Mouse (Mus musculus): ENCODE measurements at regions not wholly inside any gene's neighbourhood (a gene's known extent, or its start where the extent isn't known, plus 50 kb on each side); places are given as distances from the start of the nearest gene placed in this dataset.
A peak's percentile ranks its signal among the peaks of the same experiment; 100 is the strongest.

GRCm38 (mm10) chr1:105169455-105170113, 186.9 kb downstream of the Rnf152 start:
- Histone ChIP-seq H3K27me3 (replicated peaks) (no peaks in the 10 kb centered on the region), H3K36me3 (no peaks in the 10 kb centered on the region), H3K9ac (no peak overlapping the region), H3K4me2 (replicated peaks) (no peak overlapping the region), H3K27ac (no peak overlapping the region), H3K4me1 (replicated peaks) (0 out of 2 replicates have a peak, but pooled peaks cover 5% of the 10 kb centered on the region), H3K9me3 (no peaks in the 10 kb centered on the region), H3K4me3 (replicated peaks) (no peak overlapping the region)
- ATAC-seq = peak; percentile 18
- WGBS = 67% methylated on average over 1 of the region's 1 CpGs

- Histone ChIP-seq H3K4me1 (replicated peaks) (0 out of 2 replicates have a peak, but pooled peaks cover 5% of the 10 kb centered on the region), H3K36me3 (no peaks in the 10 kb centered on the region), H3K27ac (no peak overlapping the region), H3K4me2 (replicated peaks) (no peak overlapping the region), H3K4me3 (replicated peaks) (no peak overlapping the region), H3K9me3 (no peaks in the 10 kb centered on the region), H3K27me3 (replicated peaks) (no peaks in the 10 kb centered on the region), H3K9ac (no peak overlapping the region)
- 75% methylated on average over 1 of the region's 1 CpGs for WGBS
- peak; percentile 39; the same call in 1 of the 2 replicates for ATAC-seq
Observed at GRCm38 (mm10) chr1:105168808-105169207, 187.7 kb downstream of the Rnf152 start.

GRCm38 (mm10) chr1:105157459-105158124, 198.9 kb downstream of the Rnf152 start:
- H3K4me3 ChIP-seq (replicated peaks) = no peak overlapping the region
- no peaks in the 10 kb centered on the region for H3K4me1 ChIP-seq (replicated peaks)
- no peak overlapping the region for H3K9ac ChIP-seq
- WGBS = 69% methylated on average over 2 of the region's 2 CpGs
- no peak overlapping the region for H3K27ac ChIP-seq
- no peaks in the 10 kb centered on the region for H3K27me3 ChIP-seq (replicated peaks)
- H3K4me2 ChIP-seq (replicated peaks) = no peak overlapping the region
- no peaks in the 10 kb centered on the region for H3K9me3 ChIP-seq
- H3K36me3 ChIP-seq = no peaks in the 10 kb centered on the region
- no peak for ATAC-seq

- H3K4me3 ChIP-seq (replicated peaks) = no peak overlapping the region
- H3K27me3 ChIP-seq (replicated peaks) = no peaks in the 10 kb centered on the region
- no peak overlapping the region for H3K27ac ChIP-seq
- no peak overlapping the region for H3K9ac ChIP-seq
- no peak for ATAC-seq
- no peaks in the 10 kb centered on the region for H3K9me3 ChIP-seq
- H3K4me2 ChIP-seq (replicated peaks) = no peak overlapping the region
- WGBS = 55% methylated on average over 6 of the region's 6 CpGs
- no peaks in the 10 kb centered on the region for H3K4me1 ChIP-seq (replicated peaks)
- no peaks in the 10 kb centered on the region for H3K36me3 ChIP-seq
Observed at GRCm38 (mm10) chr1:105152175-105152828, 204.2 kb downstream of the Rnf152 start.

GRCm38 (mm10) chr1:105151466-105151846, 205.1 kb downstream of the Rnf152 start:
- no peak overlapping the region for H3K9ac ChIP-seq
- H3K4me1 ChIP-seq (replicated peaks) = no peaks in the 10 kb centered on the region
- H3K9me3 ChIP-seq = no peaks in the 10 kb centered on the region
- H3K36me3 ChIP-seq = no peaks in the 10 kb centered on the region
- no peaks in the 10 kb centered on the region for H3K27me3 ChIP-seq (replicated peaks)
- H3K4me3 ChIP-seq (replicated peaks) = no peak overlapping the region
- no peak overlapping the region for H3K4me2 ChIP-seq (replicated peaks)
- H3K27ac ChIP-seq = no peak overlapping the region
- 37% methylated on average over 1 of the region's 1 CpGs for WGBS
- no peak for ATAC-seq

- H3K36me3 ChIP-seq = no peaks in the 10 kb centered on the region
Observed at GRCm38 (mm10) chr1:105150624-105151465, 205.7 kb downstream of the Rnf152 start.

GRCm38 (mm10) chr1:105148792-105149191, 207.7 kb downstream of the Rnf152 start:
- Histone ChIP-seq H3K4me2 (replicated peaks) (no peak overlapping the region), H3K9ac (no peak overlapping the region), H3K9me3 (no peaks in the 10 kb centered on the region), H3K4me3 (replicated peaks) (no peak overlapping the region), H3K27ac (no peak overlapping the region), H3K4me1 (replicated peaks) (no peaks in the 10 kb centered on the region), H3K27me3 (replicated peaks) (no peaks in the 10 kb centered on the region), H3K36me3 (no peaks in the 10 kb centered on the region)
- ATAC-seq = no peak
- 85% methylated on average over 2 of the region's 2 CpGs for WGBS

More at GRCm38 (mm10) chr1:105150624-105151465, 205.7 kb downstream of the Rnf152 start:
- H3K4me1 ChIP-seq (replicated peaks) = no peaks in the 10 kb centered on the region
- H3K27me3 ChIP-seq (replicated peaks) = no peaks in the 10 kb centered on the region
- H3K4me2 ChIP-seq (replicated peaks) = no peak overlapping the region
- no peak for ATAC-seq
- no peak overlapping the region for H3K27ac ChIP-seq
- no peaks in the 10 kb centered on the region for H3K9me3 ChIP-seq
- no peak overlapping the region for H3K4me3 ChIP-seq (replicated peaks)
- 90% methylated on average over 12 of the region's 12 CpGs for WGBS
- H3K9ac ChIP-seq = no peak overlapping the region

- Histone ChIP-seq H3K27me3 (replicated peaks) (no peaks in the 10 kb centered on the region), H3K4me3 (replicated peaks) (no peak overlapping the region), H3K9me3 (no peaks in the 10 kb centered on the region), H3K4me2 (replicated peaks) (no peak overlapping the region), H3K27ac (no peak overlapping the region), H3K9ac (no peak overlapping the region), H3K4me1 (replicated peaks) (no peaks in the 10 kb centered on the region), H3K36me3 (no peaks in the 10 kb centered on the region)
- ATAC-seq = no peak
Observed at GRCm38 (mm10) chr1:105148048-105148447, 208.5 kb downstream of the Rnf152 start.

- no peaks in the 10 kb centered on the region for H3K36me3 ChIP-seq
- H3K9me3 ChIP-seq = no peaks in the 10 kb centered on the region
- H3K4me3 ChIP-seq (replicated peaks) = no peak overlapping the region
- no peaks in the 10 kb centered on the region; the same call in 1 of the 2 replicates for H3K4me1 ChIP-seq (replicated peaks)
- H3K27me3 ChIP-seq (replicated peaks) = no peaks in the 10 kb centered on the region
- 60% methylated on average over 4 of the region's 4 CpGs for WGBS
- no peak overlapping the region for H3K27ac ChIP-seq
- peak; percentile 53; the same call in 1 of the 2 replicates for ATAC-seq
- no peak overlapping the region for H3K9ac ChIP-seq
- no peak overlapping the region for H3K4me2 ChIP-seq (replicated peaks)
Observed at GRCm38 (mm10) chr1:105123936-105124335, 232.6 kb downstream of the Rnf152 start.

GRCm38 (mm10) chr1:105117888-105118287, 238.6 kb downstream of the Rnf152 start:
- no peak overlapping the region for H3K9ac ChIP-seq
- H3K36me3 ChIP-seq = no peaks in the 10 kb centered on the region
- no peak overlapping the region for H3K4me3 ChIP-seq (replicated peaks)
- 65% methylated on average over 2 of the region's 2 CpGs for WGBS
- H3K4me2 ChIP-seq (replicated peaks) = no peak overlapping the region
- no peak for ATAC-seq
- no peaks in the 10 kb centered on the region for H3K9me3 ChIP-seq
- no peaks in the 10 kb centered on the region for H3K27me3 ChIP-seq (replicated peaks)
- no peaks in the 10 kb centered on the region for H3K4me1 ChIP-seq (replicated peaks)
- H3K27ac ChIP-seq = no peak overlapping the region

- Histone ChIP-seq H3K36me3 (no peaks in the 10 kb centered on the region), H3K9ac (no peak overlapping the region), H3K4me1 (replicated peaks) (no peaks in the 10 kb centered on the region), H3K4me2 (replicated peaks) (no peak overlapping the region), H3K9me3 (no peaks in the 10 kb centered on the region), H3K27me3 (replicated peaks) (no peaks in the 10 kb centered on the region), H3K27ac (no peak overlapping the region), H3K4me3 (replicated peaks) (no peak overlapping the region)
- 85% methylated on average over 3 of the region's 3 CpGs for WGBS
- ATAC-seq = no peak
Observed at GRCm38 (mm10) chr1:105116231-105116630, 240.3 kb downstream of the Rnf152 start.

- Histone ChIP-seq H3K9me3 (no peaks in the 10 kb centered on the region), H3K27ac (no peak overlapping the region), H3K4me3 (replicated peaks) (no peak overlapping the region), H3K4me2 (replicated peaks) (no peak overlapping the region), H3K27me3 (replicated peaks) (no peaks in the 10 kb centered on the region), H3K9ac (no peak overlapping the region), H3K36me3 (no peaks in the 10 kb centered on the region), H3K4me1 (replicated peaks) (no peaks in the 10 kb centered on the region)
- 80% methylated on average over 6 of the region's 6 CpGs for WGBS
- no peak; the same call in 1 of the 2 replicates for ATAC-seq
Observed at GRCm38 (mm10) chr1:105115391-105115790, 241.1 kb downstream of the Rnf152 start.

All from intestine, embryonic 15.5 days (tissue).